Mouse (Mus musculus) lung, embryonic 14.5 days (tissue): ENCODE data around the gene Adcy2. TPM values are rescaled to one million over a fixed set of nuclear protein-coding genes. Genes with fewer than 3 reads are reported as not detected.

Source experiments
- ATAC-seq: fragments of 200-750 bp; cut with Nextera tagmentation; 2 replicates; pipeline ENCODE4 v1.8.0; 2017; ENCODE audit warnings: mild to moderate bottlenecking, moderate TSS enrichment, moderate library complexity; ENCODE audit not compliant: insufficient read depth
- DNase-seq: peaks from one replicate; pipeline ENCODE4 v3.0.0-alpha.2; 2015
- H3K27ac ChIP-seq: fragments of 300-500 bp; sonication (generic); 2 replicates; pipeline ENCODE4 v1.5.1; 2014; ENCODE audit warnings: low read depth, mild to moderate bottlenecking, moderate library complexity
- H3K27me3 ChIP-seq: fragments of 300-500 bp; sonication (generic); 2 replicates; pipeline ENCODE4 v1.6.1; 2014; ENCODE audit warnings: low read length, control low read depth; ENCODE audit not compliant: insufficient read depth
- H3K36me3 ChIP-seq: fragments of 300-500 bp; sonication (generic); 2 replicates; pipeline ENCODE4 v1.6.1; 2014; ENCODE audit warnings: control low read depth; ENCODE audit not compliant: insufficient read depth
- H3K4me1 ChIP-seq: fragments of 300-500 bp; sonication (generic); 2 replicates; pipeline ENCODE4 v1.6.1; 2014; ENCODE audit warnings: antibody characterized with exemption, control low read depth; ENCODE audit not compliant: insufficient read depth
- H3K4me2 ChIP-seq: fragments of 300-500 bp; sonication (generic); 2 replicates; pipeline ENCODE4 v1.6.1; 2014; ENCODE audit warnings: mild to moderate bottlenecking
- H3K4me3 ChIP-seq: fragments of 300-500 bp; sonication (generic); 2 replicates; pipeline ENCODE4 v1.5.1; 2014; ENCODE audit warnings: low read depth, low read length
- H3K9ac ChIP-seq: fragments of 300-500 bp; sonication (generic); 2 replicates; pipeline ENCODE4 v1.6.1; 2014
- H3K9me3 ChIP-seq: fragments of 300-500 bp; sonication (generic); 2 replicates; pipeline ENCODE4 v1.6.1; 2016; ENCODE audit warnings: low read depth, low read length, control low read depth
- CTCF ChIP-seq: IDR thresholded peaks from 2 replicates; pipeline ENCODE4 v1.5.1; 2016; ENCODE audit warnings: antibody characterized with exemption, low read depth
- WGBS: fragments of 180-500 bp; shearing (Covaris S2); extraction: QIAGEN DNeasy Blood & Tissue Kit; methylation state at CpG from one replicate; pipeline ENCODE4 v1.1.7; 2014; 5-methylcytosine and 5-hydroxymethylcytosine counted together
- polyA plus RNA-seq: library from polyadenylated mRNA; unstranded; fragments of >200 nt; fragmentation: Nextera tagmentation; extraction: Ambion mirVana; gene quantifications from 2 replicates; pipeline ENCODE4 v1.2.1, GENCODE M21; 2014

Adcy2 gene
- polyA plus RNA-seq, 1 experiment from 2014 or later: 23.8 TPM

GRCm38 (mm10) chr13:68867940-68868655 is 131.2 kb downstream of the Adcy2 start:
- no peak for ATAC-seq
- Histone ChIP-seq H3K9me3 (no peaks in the 10 kb centered on the region), H3K9ac (no peak overlapping the region), H3K27me3 (no peaks in the 10 kb centered on the region), H3K36me3 (no peaks in the 10 kb centered on the region), H3K4me2 (no peak overlapping the region), H3K27ac (no peak overlapping the region), H3K4me3 (no peak overlapping the region), H3K4me1 (no peaks in the 10 kb centered on the region)
- DNase-seq: no peak
- 56% methylated on average over 1 of the region's 1 CpGs for WGBS
- no peak for TF ChIP-seq CTCF

- TF ChIP-seq CTCF: no peak
- ATAC-seq (peak; percentile 73), DNase-seq (peak; percentile 78)
- Histone ChIP-seq H3K9ac (no peak overlapping the region), H3K27me3 (no peaks in the 10 kb centered on the region), H3K9me3 (no peaks in the 10 kb centered on the region), H3K27ac (peak overlapping the region; percentile 9; the same call in 1 of the 2 replicates), H3K4me3 (no peak overlapping the region), H3K4me2 (no peak overlapping the region), H3K4me1 (no peaks in the 10 kb centered on the region), H3K36me3 (no peaks in the 10 kb centered on the region)
- WGBS: 36% methylated on average over 4 of the region's 4 CpGs
Measured at GRCm38 (mm10) chr13:68860036-68860435, 139.3 kb downstream of the Adcy2 start.

- Histone ChIP-seq H3K27me3 (no peaks in the 10 kb centered on the region), H3K27ac (no peak overlapping the region), H3K4me1 (no peaks in the 10 kb centered on the region), H3K4me3 (no peak overlapping the region), H3K9ac (no peak overlapping the region), H3K36me3 (no peaks in the 10 kb centered on the region), H3K9me3 (no peaks in the 10 kb centered on the region), H3K4me2 (no peak overlapping the region)
- ATAC-seq: no peak
- 68% methylated on average over 3 of the region's 3 CpGs for WGBS
- DNase-seq: no peak
- no peak for TF ChIP-seq CTCF
Measured at GRCm38 (mm10) chr13:68848265-68848664, 151.1 kb downstream of the Adcy2 start.

GRCm38 (mm10) chr13:68839517-68839916 is 159.8 kb downstream of the Adcy2 start:
- Histone ChIP-seq H3K36me3 (no peaks in the 10 kb centered on the region), H3K27me3 (no peaks in the 10 kb centered on the region), H3K4me2 (no peak overlapping the region), H3K9ac (no peak overlapping the region), H3K27ac (no peak overlapping the region), H3K4me3 (no peak overlapping the region), H3K4me1 (no peaks in the 10 kb centered on the region), H3K9me3 (no peaks in the 10 kb centered on the region)
- WGBS: 30% methylated on average over 2 of the region's 2 CpGs
- DNase-seq (peak; percentile 31), ATAC-seq (0 out of 2 replicates have a peak, but pooled peaks have one; percentile 24)
- no peak for TF ChIP-seq CTCF

GRCm38 (mm10) chr13:68836183-68836582 is 163.2 kb downstream of the Adcy2 start:
- no peak for DNase-seq
- ATAC-seq: no peak
- no peaks in the 10 kb centered on the region for H3K4me1 ChIP-seq
- H3K9ac ChIP-seq: no peak overlapping the region
- H3K27ac ChIP-seq: no peak overlapping the region
- H3K4me2 ChIP-seq: no peak overlapping the region
- no peak overlapping the region for H3K4me3 ChIP-seq
- TF ChIP-seq CTCF: no peak
- no peaks in the 10 kb centered on the region for H3K27me3 ChIP-seq
- H3K36me3 ChIP-seq: no peaks in the 10 kb centered on the region
- H3K9me3 ChIP-seq: no peaks in the 10 kb centered on the region

GRCm38 (mm10) chr13:68835424-68836045 is 163.8 kb downstream of the Adcy2 start:
- no peaks in the 10 kb centered on the region for H3K4me1 ChIP-seq
- no peak overlapping the region for H3K9ac ChIP-seq
- ATAC-seq (no peak), DNase-seq (no peak)
- TF ChIP-seq CTCF: no peak
- H3K9me3 ChIP-seq: no peaks in the 10 kb centered on the region
- H3K4me3 ChIP-seq: no peak overlapping the region
- WGBS: 58% methylated on average over 8 of the region's 8 CpGs
- no peak overlapping the region for H3K27ac ChIP-seq
- H3K27me3 ChIP-seq: no peaks in the 10 kb centered on the region
- H3K36me3 ChIP-seq: no peaks in the 10 kb centered on the region
- H3K4me2 ChIP-seq: no peak overlapping the region

- no peak overlapping the region for H3K27ac ChIP-seq
- ATAC-seq (no peak), DNase-seq (no peak)
- no peak overlapping the region for H3K9ac ChIP-seq
- no peaks in the 10 kb centered on the region for H3K9me3 ChIP-seq
- H3K36me3 ChIP-seq: no peaks in the 10 kb centered on the region
- 73% methylated on average over 5 of the region's 5 CpGs for WGBS
- no peak overlapping the region for H3K4me2 ChIP-seq
- no peak overlapping the region for H3K4me3 ChIP-seq
- TF ChIP-seq CTCF: no peak
- no peaks in the 10 kb centered on the region for H3K4me1 ChIP-seq
- H3K27me3 ChIP-seq: no peaks in the 10 kb centered on the region
Measured at GRCm38 (mm10) chr13:68832141-68832540, 167.2 kb downstream of the Adcy2 start.
